Mouse (Mus musculus): ENCODE measurements at regions not wholly inside any gene's neighbourhood (a gene's known extent, or its start where the extent isn't known, plus 50 kb on each side); places are given as distances from the start of the nearest gene placed in this dataset.

DNA sequence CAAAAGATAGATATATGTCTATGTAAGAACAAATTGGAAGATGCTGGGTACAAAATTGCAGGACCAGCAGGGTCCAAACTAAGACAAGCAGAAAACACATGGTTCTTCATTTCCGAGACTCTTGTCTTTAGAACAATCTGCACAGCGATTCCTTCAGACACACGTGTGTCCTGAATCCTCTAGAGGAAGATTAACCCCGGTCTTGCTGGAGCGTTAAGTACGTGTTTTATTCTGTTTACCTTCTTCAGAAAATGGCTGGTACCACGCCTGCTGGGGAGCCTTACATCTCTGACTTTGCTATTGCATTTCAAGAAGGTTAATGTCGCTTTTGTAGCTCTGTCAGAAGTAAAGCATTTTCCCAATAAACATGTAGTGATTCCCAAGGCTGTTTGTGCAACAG is 87.3 kb upstream of the Sox2 start:
- DNase-seq (ENCODE audit: low read depth, low spot score): no peak
- TF ChIP-seq CTCF (IDR thresholded peaks at IDR 0.05): no peak
- peaks cover 44% of the 10 kb centered on the region for H3K27me3 ChIP-seq
- in situ Hi-C loops (cut with MboI; ENCODE audit: low pct_unique_long_range_greater_than_20kb): no loop called here
- no peak for ATAC-seq
- ChIA-PET POLR2A (no interaction called here), CTCF (no interaction called here)

DNA sequence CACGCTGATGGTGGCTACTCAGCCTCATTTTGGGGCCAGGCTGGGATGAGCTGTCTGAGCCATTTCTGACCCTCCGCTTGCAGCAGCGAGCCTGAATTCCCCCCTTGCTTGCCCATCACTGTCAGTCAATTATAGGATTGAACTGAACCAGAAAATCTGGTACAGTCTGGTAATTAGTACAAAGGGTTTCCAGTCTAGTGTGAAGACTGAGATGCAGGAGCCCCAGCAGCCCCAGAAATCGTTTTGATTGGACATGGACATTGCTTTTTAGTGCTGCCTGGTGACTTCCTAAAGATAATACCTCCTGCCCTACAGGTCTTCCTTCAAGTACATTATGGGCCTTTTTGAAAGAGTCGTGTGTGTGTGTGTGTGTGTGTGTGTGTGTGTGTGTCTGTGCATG is 88.5 kb upstream of the Sox2 start:
- ChIA-PET CTCF (no interaction called here), POLR2A (interaction anchor here (0.6 kb wide), 1 partner anchor 29 kb away, joined by 9 read pairs; no protein-coding TSS in a partner anchor)
- no peak for DNase-seq (ENCODE audit: low read depth, low spot score)
- peaks cover 43% of the 10 kb centered on the region for H3K27me3 ChIP-seq
- no peak for TF ChIP-seq CTCF (IDR thresholded peaks at IDR 0.05)
- ATAC-seq: no peak
- in situ Hi-C loops (cut with MboI; ENCODE audit: low pct_unique_long_range_greater_than_20kb): no loop called here

DNA sequence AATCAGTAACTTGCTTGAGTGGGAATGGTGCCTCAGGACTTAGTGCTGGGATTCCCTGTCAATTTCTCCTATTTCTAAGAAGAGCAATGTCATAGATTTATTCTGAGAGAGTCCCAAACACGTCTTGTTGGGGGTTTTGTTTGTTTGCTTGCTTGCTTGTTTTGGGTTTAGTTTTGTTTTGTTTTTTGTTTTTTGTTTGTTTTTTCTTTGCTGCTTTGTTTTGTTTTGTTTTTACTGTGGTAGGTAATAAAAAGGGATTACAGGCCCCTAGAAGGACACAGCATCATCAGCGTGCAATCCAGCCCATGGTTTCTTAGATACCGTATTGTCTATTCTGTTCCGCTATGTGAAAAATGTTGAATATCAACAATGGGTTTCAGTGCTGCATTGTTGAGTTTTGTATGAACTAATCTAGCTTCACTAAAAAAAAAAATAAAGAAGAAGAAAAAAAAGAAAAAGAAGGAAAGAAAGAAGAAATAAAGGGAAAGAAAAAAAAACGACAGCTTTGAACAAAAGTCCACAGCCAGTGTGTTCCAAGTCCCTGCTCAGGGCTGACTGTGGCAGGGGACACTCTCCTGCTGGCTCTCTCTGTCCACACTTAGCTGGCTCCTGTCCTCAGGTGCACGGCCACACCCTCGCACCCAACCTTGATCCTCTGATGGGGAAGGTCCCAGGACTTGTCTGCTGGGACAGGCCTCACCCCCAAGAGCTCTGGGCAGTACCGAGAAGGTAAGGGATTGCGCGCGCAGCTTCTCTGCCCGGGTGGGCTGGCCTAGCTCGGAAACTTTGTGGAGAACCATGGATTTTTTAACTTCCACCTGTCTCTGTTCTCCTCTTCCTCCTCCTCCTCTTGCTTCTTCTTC is 90.1 kb upstream of the Sox2 start:
- in situ Hi-C loops (cut with MboI; ENCODE audit: low pct_unique_long_range_greater_than_20kb): no loop called here
- no peak for TF ChIP-seq CTCF (IDR thresholded peaks at IDR 0.05)
- ATAC-seq (no peak), DNase-seq (ENCODE audit: low read depth, low spot score) (no peak)
- POLR2A ChIA-PET: no interaction called here
- CTCF ChIA-PET: interaction anchor here (0.7 to 2.3 kb wide), 2 partner anchors 14 to 37 kb away, joined by 3 to 5 read pairs; no protein-coding TSS in a partner anchor
- H3K27me3 ChIP-seq: peaks cover 37% of the 10 kb centered on the region

DNA sequence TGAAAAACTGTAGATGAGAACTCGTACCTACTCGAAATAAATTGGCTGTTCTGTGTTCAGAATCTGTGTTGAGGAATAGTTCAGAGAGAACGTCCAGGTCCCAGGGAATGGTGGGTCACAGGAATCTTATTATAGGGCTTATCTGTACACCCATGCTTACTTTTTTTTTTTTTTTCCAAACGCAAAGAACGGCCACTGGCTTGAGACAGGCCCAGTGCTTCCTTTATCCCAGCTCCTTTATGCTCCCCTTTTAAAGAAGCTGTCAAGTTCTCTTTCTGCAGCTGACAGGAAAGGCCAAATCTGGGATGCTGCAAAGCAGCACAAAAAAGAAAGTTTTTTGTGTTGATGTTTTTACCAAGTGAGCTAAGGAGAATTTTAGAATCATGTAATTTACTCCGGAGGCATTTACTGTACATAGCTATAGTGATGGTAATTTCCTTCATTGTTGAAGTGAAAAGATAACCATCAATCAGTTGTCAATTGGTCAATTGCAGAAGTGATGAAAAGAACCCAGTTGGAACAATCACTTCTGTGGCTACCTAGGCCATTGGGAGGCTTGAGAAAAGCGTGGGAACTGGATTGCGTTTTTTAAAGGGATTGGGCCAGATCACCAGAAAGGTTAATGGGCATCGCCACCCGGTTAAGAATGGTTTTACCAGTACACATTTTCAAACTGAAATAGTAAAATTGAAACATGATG is 91.2 kb upstream of the Sox2 start:
- TF ChIP-seq CTCF (IDR thresholded peaks at IDR 0.05): no peak
- POLR2A ChIA-PET: no interaction called here
- in situ Hi-C loops (cut with MboI; ENCODE audit: low pct_unique_long_range_greater_than_20kb): no loop called here
- DNase-seq (ENCODE audit: low read depth, low spot score) (no peak), ATAC-seq (no peak)
- peaks cover 32% of the 10 kb centered on the region for H3K27me3 ChIP-seq
- CTCF ChIA-PET: interaction anchor here (0.7 to 2.3 kb wide), 4 partner anchors 11 to 538 kb away, joined by 3 to 5 read pairs (median 4); no protein-coding TSS in a partner anchor

DNA sequence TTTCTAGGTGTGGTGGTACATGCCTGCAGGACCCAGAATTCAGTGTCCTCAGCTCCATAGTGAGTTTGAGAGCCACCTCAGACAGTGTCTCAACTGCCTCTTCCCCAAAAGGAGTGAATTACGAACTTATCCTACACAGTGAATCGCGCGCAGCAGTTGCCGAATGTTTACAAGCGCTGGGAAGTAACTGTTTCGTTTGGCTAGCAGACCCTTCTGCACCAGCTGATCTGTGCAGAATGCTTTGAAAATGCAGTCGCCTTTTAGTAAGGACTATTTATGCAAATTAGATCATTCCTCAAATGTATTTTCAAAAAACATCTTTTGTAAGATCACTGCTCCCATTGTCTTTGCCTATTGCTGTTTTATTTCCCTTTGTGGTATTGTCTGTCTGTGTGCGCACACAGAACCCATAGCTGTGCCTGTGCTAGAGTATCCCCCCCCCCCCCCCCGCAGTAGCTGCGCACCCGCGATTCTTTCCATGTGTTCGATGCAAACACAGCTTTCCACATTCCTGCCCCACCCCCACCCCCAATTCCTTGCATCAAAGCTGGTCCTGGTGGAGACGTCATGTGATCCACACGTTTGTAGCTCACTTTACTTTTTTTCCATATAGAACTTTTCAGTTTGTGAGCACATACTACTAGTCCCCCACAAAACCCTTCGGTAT is 97.5 kb upstream of the Sox2 start:
- ATAC-seq (no peak), DNase-seq (ENCODE audit: low read depth, low spot score) (no peak)
- POLR2A ChIA-PET: no interaction called here
- in situ Hi-C loops (cut with MboI; ENCODE audit: low pct_unique_long_range_greater_than_20kb): no loop called here
- CTCF ChIA-PET: interaction anchor here (1.2 kb wide), 1 partner anchor 14 kb away, joined by 3 read pairs; no protein-coding TSS in a partner anchor
- H3K27me3 ChIP-seq: peaks cover 7% of the 10 kb centered on the region
- TF ChIP-seq CTCF (IDR thresholded peaks at IDR 0.05): no peak

DNA sequence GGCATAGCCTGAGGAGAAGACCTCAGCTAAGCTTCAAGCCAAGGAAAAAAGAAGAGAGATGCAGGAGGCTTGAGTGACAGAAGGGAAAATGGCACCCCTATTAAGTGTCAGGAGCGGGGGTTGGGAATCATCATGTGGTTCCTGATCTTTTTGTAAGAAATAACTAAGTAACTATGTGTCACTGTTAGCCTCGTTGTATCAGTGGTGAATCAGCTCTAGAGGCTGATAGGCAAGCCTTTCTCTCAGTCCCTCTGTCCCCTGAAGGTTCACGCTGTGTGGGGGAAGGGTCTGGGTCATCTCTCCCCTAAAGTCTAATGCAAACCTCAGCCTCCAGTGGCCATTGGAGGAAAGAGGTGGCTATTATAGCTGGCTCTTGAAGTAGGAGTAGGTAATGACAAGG is 99.1 kb upstream of the Sox2 start:
- in situ Hi-C loops (cut with MboI; ENCODE audit: low pct_unique_long_range_greater_than_20kb): no loop called here
- ATAC-seq: no peak
- CTCF ChIA-PET: interaction anchor here (1.2 kb wide), 1 partner anchor 14 kb away, joined by 3 read pairs; no protein-coding TSS in a partner anchor
- DNase-seq (ENCODE audit: low read depth, low spot score): no peak
- TF ChIP-seq CTCF (IDR thresholded peaks at IDR 0.05): no peak
- peaks cover 7% of the 10 kb centered on the region for H3K27me3 ChIP-seq
- POLR2A ChIA-PET: no interaction called here

DNA sequence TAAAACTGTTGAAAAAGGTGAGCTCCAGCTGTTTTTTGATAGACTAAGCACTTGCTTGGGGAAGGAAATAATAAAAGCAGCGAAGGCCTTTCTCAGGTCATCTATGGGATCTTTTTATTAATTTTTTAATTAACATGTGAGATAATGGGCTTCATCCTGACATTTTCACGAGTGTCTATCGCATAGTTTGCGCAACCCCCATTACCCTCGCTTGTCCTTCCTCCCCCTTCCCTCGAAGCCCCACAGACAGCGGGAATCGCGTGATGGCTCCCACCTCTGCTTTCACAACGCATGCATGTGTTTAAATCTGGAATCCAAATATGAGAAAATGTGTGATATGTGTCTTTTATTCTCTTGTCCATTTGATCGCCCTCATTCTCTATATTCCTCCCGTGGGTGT is 100.0 kb upstream of the Sox2 start:
- no peak for DNase-seq (ENCODE audit: low read depth, low spot score)

DNA sequence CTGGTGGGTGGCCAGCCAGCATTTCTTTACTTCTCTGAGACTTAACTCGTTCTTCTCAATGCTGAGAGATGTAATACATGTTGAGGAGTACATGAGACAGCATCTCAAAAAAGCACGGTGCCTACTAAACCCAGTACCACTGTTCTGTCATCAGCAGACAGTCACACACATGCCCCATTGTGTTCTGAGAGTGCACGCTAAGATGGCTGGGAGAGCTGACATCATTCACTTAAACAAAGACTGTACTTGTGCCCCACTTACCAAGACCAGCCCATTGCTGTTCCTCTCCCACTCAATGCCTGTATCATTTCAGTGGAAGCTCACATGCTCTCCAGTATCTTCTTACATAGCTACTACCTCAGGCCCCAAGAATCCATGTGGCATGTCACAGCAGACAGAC is 117.8 kb upstream of the Sox2 start:
- ATAC-seq: no peak
- POLR2A ChIA-PET: no interaction called here

More for the DNA sequence above, 100.0 kb upstream of the Sox2 start:
- in situ Hi-C loops (cut with MboI; ENCODE audit: low pct_unique_long_range_greater_than_20kb): no loop called here
- CTCF ChIA-PET: interaction anchor here (1.9 kb wide), 1 partner anchor 13 kb away, joined by 5 read pairs; no protein-coding TSS in a partner anchor
- peaks cover 7% of the 10 kb centered on the region for H3K27me3 ChIP-seq
- no peak for ATAC-seq
- TF ChIP-seq CTCF (IDR thresholded peaks at IDR 0.05): no peak
- POLR2A ChIA-PET: no interaction called here

DNA sequence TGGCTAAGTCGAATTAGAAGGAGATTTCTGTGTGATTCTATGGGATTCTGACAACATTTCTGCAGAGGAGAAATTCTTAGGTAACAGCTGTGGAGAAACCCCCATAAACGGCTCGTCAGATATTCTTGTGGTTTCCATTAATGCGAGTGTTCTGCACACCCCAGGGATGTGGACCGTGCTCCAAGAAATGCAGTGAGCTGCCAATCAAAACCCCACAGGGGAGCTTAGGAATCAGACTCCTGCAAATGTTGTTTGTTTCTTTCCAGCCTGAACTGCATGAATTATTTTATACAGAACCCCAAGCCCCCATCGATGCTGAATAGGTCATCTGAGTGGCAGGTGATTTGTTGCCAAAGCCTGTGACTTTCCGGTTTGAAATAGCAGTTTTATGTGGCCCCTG is 118.4 kb upstream of the Sox2 start:
- ATAC-seq: no peak
- H3K27me3 ChIP-seq: peaks cover 3% of the 10 kb centered on the region
- ChIA-PET POLR2A (no interaction called here), CTCF (interaction anchor here (1.1 to 2.0 kb wide), 2 partner anchors 11 to 33 kb away, joined by 4 to 6 read pairs; no protein-coding TSS in a partner anchor)
- in situ Hi-C loops (cut with MboI; ENCODE audit: low pct_unique_long_range_greater_than_20kb): no loop called here
- no peak for DNase-seq (ENCODE audit: low read depth, low spot score)
- TF ChIP-seq CTCF (IDR thresholded peaks at IDR 0.05): no peak

More for the DNA sequence above, 117.8 kb upstream of the Sox2 start:
- in situ Hi-C loops (cut with MboI; ENCODE audit: low pct_unique_long_range_greater_than_20kb): no loop called here
- peaks cover 3% of the 10 kb centered on the region for H3K27me3 ChIP-seq
- CTCF ChIA-PET: interaction anchor here (2.0 kb wide), 1 partner anchor 34 kb away, joined by 6 read pairs; no protein-coding TSS in a partner anchor
- DNase-seq (ENCODE audit: low read depth, low spot score): no peak
- TF ChIP-seq CTCF (IDR thresholded peaks at IDR 0.05): no peak

DNA sequence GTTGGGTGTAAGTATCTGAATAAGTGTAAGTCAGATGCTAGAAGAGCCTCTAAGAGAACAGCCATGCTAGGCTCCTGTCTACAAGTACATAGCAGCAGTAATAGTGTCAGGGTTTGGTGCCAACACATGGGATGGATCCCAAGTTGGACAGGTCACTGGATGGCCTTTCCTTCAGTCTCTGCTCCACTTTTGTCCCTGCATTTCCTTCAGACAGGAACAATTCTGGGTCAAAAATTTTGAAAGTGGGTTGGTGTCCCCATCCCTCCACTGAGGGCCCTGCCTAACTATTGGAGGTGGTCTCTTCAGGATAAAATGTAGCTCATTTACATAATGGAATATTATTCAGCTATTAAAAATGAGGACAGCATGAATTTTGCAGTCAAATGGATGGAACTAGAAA is 122.7 kb upstream of the Sox2 start:
- ChIA-PET CTCF (no interaction called here), POLR2A (no interaction called here)
- H3K27me3 ChIP-seq: peaks cover 3% of the 10 kb centered on the region
- no peak for TF ChIP-seq CTCF (IDR thresholded peaks at IDR 0.05)
- DNase-seq (ENCODE audit: low read depth, low spot score): no peak
- ATAC-seq: no peak
- in situ Hi-C loops (cut with MboI; ENCODE audit: low pct_unique_long_range_greater_than_20kb): no loop called here

Data from Patski (cell line).